Mouse (Mus musculus): ENCODE results near the gene Gna14. TPM values are rescaled to one million over a fixed set of nuclear protein-coding genes. Genes with fewer than 3 reads are reported as not detected.
A peak's percentile ranks its signal among the peaks of the same experiment; 100 is the strongest.

Gna14 gene
- polyA plus RNA-seq, 1 experiment from 2014 or later, result 0.49 TPM

DNA sequence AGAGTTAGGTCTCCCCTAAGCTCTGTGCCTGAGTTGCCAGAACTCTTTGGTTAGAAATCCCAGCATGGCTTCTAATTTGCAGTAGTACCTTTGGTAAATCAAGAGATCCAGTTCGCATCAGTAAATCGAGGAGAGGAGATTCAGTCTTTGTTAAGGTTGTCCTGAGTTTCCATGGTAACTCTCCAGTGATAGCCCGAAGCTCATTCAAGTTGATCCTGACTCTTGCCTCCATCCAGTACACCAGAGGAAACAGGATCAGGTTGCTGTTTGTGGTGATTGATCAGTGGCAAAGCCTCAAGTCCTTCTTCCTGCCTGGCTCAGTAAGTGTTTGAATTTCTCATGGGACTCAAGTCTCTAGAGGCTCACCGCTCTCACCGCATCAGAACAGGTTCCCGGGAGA, 24.7 kb downstream of the Gna14 start:
- H3K4me2 ChIP-seq, result no peak overlapping the region
- H3K4me1 ChIP-seq, result no peaks in the 10 kb centered on the region
- no peak overlapping the region for H3K27ac ChIP-seq
- 56% methylated on average over 6 of the region's 6 CpGs for WGBS
- no peaks in the 10 kb centered on the region for H3K27me3 ChIP-seq (replicated peaks)
- no peak overlapping the region for H3K4me3 ChIP-seq
- H3K36me3 ChIP-seq (replicated peaks), result no peaks in the 10 kb centered on the region
- no peak overlapping the region for H3K9ac ChIP-seq
- no peaks in the 10 kb centered on the region for H3K9me3 ChIP-seq
- ATAC-seq (replicated peaks), result peak; percentile 71

DNA sequence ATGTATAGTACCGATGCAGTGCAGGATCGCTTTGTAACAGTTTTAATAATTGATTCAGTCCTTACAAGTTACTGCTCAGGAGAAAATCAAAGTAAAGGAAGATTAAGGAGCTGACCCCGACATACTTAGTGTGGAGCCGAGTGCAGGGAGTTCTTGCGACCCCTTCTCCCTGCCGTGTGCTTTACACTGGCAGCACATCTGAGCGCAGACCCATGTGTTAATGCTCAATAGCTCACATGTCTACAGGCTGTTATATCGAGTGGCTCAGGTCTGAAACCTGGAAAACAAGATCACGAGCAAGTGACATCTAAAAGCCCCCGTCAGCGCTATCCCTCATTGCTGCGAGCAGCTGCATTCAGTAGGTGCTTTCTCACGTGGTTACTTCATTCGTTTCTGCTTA, 25.3 kb downstream of the Gna14 start:
- Histone ChIP-seq H3K27ac (no peak overlapping the region), H3K9me3 (no peaks in the 10 kb centered on the region), H3K9ac (no peak overlapping the region), H3K4me3 (no peak overlapping the region), H3K4me2 (no peak overlapping the region), H3K36me3 (replicated peaks) (no peaks in the 10 kb centered on the region), H3K4me1 (no peaks in the 10 kb centered on the region), H3K27me3 (replicated peaks) (no peaks in the 10 kb centered on the region)
- WGBS, result 78% methylated on average over 14 of the region's 14 CpGs
- peak; percentile 77 for ATAC-seq (replicated peaks)

DNA sequence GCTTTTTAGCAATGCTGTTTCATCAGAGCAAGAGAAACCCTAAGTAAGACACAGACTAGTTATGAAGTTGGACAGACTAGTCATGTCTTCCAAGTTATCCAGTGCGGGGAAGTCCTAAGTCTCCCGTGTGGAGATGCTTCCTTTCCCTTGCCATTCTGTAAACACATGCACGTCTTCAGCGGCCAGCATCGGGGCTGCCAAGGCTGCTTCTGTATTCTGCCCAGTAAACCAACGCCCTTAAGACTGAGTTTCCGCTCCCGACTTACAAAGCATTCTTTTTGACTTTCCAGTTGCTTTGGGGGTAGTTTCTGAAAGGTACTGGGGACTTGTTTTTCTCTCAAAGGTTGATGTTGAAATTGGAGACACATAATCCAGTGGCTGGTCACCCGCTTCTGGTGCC, 26.9 kb downstream of the Gna14 start:
- Histone ChIP-seq H3K4me1 (no peaks in the 10 kb centered on the region), H3K9ac (no peak overlapping the region), H3K9me3 (no peaks in the 10 kb centered on the region), H3K4me2 (no peak overlapping the region), H3K36me3 (replicated peaks) (no peaks in the 10 kb centered on the region), H3K27ac (no peak overlapping the region), H3K27me3 (replicated peaks) (no peaks in the 10 kb centered on the region), H3K4me3 (no peak overlapping the region)
- ATAC-seq (replicated peaks), result no peak
- 87% methylated on average over 9 of the region's 9 CpGs for WGBS

DNA sequence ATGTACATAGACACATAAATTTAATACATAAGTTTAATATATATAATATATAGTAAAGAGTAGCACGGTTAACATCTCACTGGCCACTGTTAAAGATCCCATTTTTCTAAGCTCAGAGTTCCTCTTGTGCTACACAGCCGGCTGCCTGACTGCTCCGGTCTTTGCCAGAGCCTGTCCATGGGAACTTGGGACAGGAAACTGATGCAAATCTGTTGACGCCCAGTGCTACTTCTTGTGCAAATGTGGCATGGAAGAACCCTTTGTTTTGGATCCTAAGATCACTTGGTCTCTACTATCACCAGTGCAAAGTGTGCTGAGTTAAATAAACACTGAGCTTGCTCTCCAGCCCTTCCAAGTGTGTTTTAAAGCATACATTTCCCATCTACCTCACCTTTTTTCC, 29.2 kb downstream of the Gna14 start:
- no peaks in the 10 kb centered on the region for H3K36me3 ChIP-seq (replicated peaks)
- WGBS, result 77% methylated on average over 4 of the region's 4 CpGs
- no peak overlapping the region for H3K4me2 ChIP-seq
- H3K27ac ChIP-seq, result no peak overlapping the region
- H3K4me3 ChIP-seq, result no peak overlapping the region
- no peaks in the 10 kb centered on the region for H3K9me3 ChIP-seq
- ATAC-seq (replicated peaks), result no peak
- H3K27me3 ChIP-seq (replicated peaks), result no peaks in the 10 kb centered on the region
- no peak overlapping the region for H3K9ac ChIP-seq
- H3K4me1 ChIP-seq, result no peaks in the 10 kb centered on the region

DNA sequence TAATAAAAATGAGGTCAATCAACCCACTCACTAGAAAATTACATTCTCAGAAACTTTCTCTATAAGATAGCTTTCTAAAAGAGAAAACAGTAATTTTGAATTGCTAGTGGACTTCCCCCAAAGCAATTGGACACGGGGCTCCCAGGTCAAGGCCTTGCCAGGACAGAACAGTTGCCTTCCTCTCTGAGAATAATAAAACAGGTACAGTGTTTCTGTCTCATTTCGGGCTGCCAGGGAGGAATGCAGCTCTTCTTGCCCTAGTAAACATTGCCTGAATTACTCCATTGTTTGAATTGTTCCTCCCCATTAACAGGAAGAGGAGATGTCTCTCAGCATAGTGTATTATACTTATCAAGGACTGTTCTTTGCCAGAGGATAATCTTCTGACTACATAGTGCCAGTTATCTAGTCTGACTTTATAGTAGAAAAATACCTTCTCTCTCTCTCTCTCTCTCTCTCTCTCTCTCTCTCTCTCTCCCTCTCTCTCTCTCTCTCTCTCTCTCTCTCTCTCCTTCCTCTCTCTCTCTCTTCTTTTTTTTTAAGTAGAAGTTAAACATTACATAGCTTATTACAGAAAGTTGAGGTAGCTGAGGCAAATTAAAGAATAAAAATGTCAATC, 33.3 kb downstream of the Gna14 start:
- Histone ChIP-seq H3K4me3 (no peak overlapping the region), H3K27me3 (replicated peaks) (no peaks in the 10 kb centered on the region), H3K27ac (no peak overlapping the region), H3K4me1 (no peaks in the 10 kb centered on the region), H3K36me3 (replicated peaks) (no peaks in the 10 kb centered on the region), H3K4me2 (no peak overlapping the region), H3K9me3 (no peaks in the 10 kb centered on the region), H3K9ac (no peak overlapping the region)
- ATAC-seq (replicated peaks), result no peak
- WGBS, result 71% methylated on average over 2 of the region's 2 CpGs

DNA sequence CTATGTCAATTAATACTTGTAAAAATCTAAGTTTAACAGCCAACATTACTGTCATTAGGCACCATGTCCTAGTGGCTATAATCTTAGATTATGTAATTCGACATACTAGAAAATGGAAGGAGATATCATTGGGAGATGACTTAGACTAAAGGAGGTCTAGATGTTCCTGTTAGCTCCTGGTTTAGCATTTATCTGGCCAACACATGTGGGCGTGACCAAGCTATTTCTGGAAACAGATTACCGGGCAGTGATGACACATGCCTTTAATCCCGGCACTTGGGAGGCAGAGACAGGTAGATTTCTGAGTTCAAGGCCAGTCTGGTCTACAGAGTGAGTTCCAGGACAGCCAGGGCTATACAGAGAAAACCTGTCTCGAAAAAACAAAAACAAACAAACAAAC, 37.1 kb downstream of the Gna14 start:
- H3K27ac ChIP-seq, result no peak overlapping the region
- no peak overlapping the region for H3K4me3 ChIP-seq
- 83% methylated on average over 5 of the region's 5 CpGs for WGBS
- H3K27me3 ChIP-seq (replicated peaks), result no peaks in the 10 kb centered on the region
- no peaks in the 10 kb centered on the region for H3K4me1 ChIP-seq
- H3K4me2 ChIP-seq, result no peak overlapping the region
- no peak for ATAC-seq (replicated peaks)
- H3K36me3 ChIP-seq (replicated peaks), result no peaks in the 10 kb centered on the region
- no peaks in the 10 kb centered on the region for H3K9me3 ChIP-seq
- H3K9ac ChIP-seq, result no peak overlapping the region

DNA sequence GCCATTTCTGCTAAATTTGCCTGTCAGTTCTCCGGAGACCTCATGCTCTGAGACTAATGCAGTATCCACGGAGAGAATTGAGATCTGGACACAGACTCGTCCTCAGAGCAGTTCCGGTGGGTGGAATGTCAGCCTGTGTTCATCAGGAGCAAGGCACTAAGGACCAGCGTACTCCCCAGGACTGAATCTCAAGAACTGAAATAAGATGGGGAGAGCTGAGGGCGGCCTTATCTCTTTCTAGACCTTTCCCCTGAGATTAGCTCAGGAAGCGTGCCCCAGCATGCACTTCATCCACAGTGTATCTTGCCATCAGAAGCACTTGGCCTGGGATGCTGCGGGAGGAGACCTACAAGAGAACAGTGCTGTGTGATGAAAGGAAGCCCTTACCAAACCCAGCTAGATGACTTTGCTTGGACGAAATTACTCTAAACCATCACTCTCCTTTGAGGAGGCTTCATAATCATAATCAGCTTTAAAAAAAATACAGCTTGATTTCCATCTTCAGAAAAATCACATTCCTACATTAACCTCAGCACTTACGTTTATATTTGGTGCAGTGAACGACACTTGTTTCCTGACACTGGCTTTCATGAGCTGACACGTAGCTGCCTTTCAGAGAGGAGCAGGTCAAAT, 41.9 kb downstream of the Gna14 start:
- ATAC-seq (replicated peaks), result no peak
- H3K9ac ChIP-seq, result no peak overlapping the region
- H3K36me3 ChIP-seq (replicated peaks), result no peaks in the 10 kb centered on the region
- H3K27ac ChIP-seq, result no peak overlapping the region
- H3K9me3 ChIP-seq, result no peaks in the 10 kb centered on the region
- no peak overlapping the region for H3K4me2 ChIP-seq
- no peaks in the 10 kb centered on the region for H3K4me1 ChIP-seq
- 85% methylated on average over 12 of the region's 12 CpGs for WGBS
- H3K4me3 ChIP-seq, result no peak overlapping the region
- no peaks in the 10 kb centered on the region for H3K27me3 ChIP-seq (replicated peaks)

DNA sequence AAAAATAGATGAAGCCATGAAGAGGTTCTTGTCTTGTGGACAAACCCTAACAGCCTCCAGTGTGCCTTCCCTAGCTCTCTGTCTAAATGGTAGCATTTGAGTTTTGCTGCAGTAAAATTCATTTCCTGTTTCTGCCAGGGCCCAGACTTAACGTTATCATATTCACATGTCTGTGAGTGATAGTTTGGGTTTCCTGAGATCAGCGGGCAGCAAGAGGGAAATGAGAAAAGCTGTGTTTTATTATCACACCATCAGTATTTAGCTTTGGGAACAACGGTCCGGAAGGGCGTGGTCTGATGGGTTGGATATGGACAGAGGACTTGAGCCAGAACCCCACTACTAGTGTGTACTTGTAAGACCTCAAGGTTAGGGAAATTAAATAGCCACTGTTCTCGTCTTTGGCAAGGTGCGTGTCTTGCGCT, 42.6 kb downstream of the Gna14 start:
- no peak for ATAC-seq (replicated peaks)
- Histone ChIP-seq H3K4me2 (no peak overlapping the region), H3K4me1 (no peaks in the 10 kb centered on the region), H3K27me3 (replicated peaks) (no peaks in the 10 kb centered on the region), H3K4me3 (no peak overlapping the region), H3K9ac (no peak overlapping the region), H3K9me3 (no peaks in the 10 kb centered on the region), H3K36me3 (replicated peaks) (no peaks in the 10 kb centered on the region), H3K27ac (no peak overlapping the region)
- WGBS, result 80% methylated on average over 8 of the region's 8 CpGs

DNA sequence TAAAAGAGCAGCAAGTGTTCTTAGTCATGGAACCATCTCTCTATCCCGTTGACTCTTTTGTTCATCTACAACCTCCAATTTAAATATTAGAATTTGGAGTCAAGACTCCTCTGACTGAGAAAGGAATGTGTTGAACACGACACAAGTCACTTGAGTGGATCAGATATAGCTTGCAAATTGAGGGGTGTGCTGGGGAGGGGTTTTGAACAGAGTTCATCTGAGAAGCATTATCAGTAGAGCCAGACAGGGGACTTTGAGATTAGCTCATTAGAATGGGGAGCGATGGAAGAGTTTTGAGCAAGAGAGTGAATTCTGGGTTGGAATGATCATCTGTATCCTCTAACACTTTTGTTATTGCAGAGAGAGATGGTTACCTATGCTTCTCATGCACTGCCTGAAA, 46.5 kb downstream of the Gna14 start:
- Histone ChIP-seq H3K9me3 (no peaks in the 10 kb centered on the region), H3K4me2 (no peak overlapping the region), H3K4me3 (no peak overlapping the region), H3K4me1 (no peaks in the 10 kb centered on the region), H3K27ac (no peak overlapping the region), H3K27me3 (replicated peaks) (no peaks in the 10 kb centered on the region), H3K36me3 (replicated peaks) (no peaks in the 10 kb centered on the region), H3K9ac (no peak overlapping the region)
- 84% methylated on average over 3 of the region's 3 CpGs for WGBS
- no peak for ATAC-seq (replicated peaks)

DNA sequence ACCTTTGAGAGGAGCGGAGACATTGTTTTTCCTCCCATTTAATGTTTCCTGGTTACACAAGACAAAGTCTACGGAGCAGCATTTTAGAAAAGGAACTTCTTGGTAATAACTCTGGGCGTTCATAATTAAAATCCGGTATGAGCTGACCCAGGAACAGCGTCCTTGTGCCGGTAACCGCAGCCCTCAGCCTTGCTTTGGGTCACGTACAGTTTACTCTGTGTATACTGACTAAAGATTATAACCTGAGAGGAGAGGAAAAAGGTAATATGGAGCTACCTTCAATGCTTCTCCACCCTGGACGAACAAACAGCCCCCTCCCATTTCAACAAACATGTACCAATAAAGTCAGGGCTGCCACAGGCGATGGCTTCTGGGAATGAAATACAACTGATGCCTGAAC, 48.7 kb downstream of the Gna14 start:
- H3K4me1 ChIP-seq, result no peaks in the 10 kb centered on the region
- H3K36me3 ChIP-seq (replicated peaks), result no peaks in the 10 kb centered on the region
- no peak overlapping the region for H3K9ac ChIP-seq
- ATAC-seq (replicated peaks), result no peak
- H3K27ac ChIP-seq, result no peak overlapping the region
- H3K4me2 ChIP-seq, result no peak overlapping the region
- H3K4me3 ChIP-seq, result no peak overlapping the region
- no peaks in the 10 kb centered on the region for H3K9me3 ChIP-seq
- 92% methylated on average over 10 of the region's 10 CpGs for WGBS
- no peaks in the 10 kb centered on the region for H3K27me3 ChIP-seq (replicated peaks)

DNA sequence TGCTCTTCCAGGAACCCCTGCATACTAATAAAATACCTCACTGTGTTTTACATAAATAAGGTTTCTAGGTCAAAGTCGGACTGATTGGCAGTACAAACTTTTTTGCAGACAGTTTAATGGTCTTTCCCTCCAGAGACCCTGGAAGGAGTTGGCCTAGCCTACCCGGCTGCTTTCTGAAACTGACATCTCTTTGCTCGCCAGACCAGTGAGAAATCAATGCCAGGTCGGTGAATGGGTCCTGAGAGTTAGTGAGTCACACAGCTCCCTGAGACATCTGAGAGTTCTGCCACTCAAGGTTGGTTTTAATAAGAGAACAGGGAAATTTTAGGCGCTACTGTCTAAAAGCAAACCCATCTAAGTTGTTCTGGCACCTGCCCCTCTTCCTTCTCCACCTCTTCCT, 49.1 kb downstream of the Gna14 start:
- Histone ChIP-seq H3K9ac (no peak overlapping the region), H3K4me1 (no peaks in the 10 kb centered on the region), H3K36me3 (replicated peaks) (no peaks in the 10 kb centered on the region), H3K27ac (no peak overlapping the region), H3K9me3 (no peaks in the 10 kb centered on the region), H3K27me3 (replicated peaks) (no peaks in the 10 kb centered on the region), H3K4me2 (no peak overlapping the region), H3K4me3 (no peak overlapping the region)
- ATAC-seq (replicated peaks), result no peak
- WGBS, result 67% methylated on average over 5 of the region's 5 CpGs

DNA sequence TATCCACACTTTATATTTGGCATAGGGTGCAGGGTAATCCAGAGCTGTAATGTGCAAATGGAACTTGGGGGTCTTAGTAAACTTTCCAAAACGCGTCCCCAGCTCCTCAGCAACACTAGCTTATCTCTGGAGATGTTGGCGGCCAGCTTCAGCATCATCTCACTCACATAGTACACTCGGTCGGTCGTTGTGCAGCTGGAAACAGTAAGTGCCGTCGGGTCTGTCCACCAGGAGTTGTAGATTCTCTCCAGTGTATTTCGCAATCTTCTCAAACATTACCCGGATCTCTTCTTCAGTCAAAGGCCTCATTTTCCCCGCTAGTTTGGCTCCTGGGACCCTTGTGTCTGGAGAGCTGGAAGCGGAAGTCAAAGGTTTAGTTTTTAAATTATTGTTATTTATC, 55.2 kb downstream of the Gna14 start:
- WGBS, result 87% methylated on average over 12 of the region's 12 CpGs
- Histone ChIP-seq H3K9me3 (no peaks in the 10 kb centered on the region), H3K4me3 (no peak overlapping the region), H3K4me2 (no peak overlapping the region), H3K27me3 (replicated peaks) (no peaks in the 10 kb centered on the region), H3K27ac (no peak overlapping the region), H3K36me3 (replicated peaks) (no peaks in the 10 kb centered on the region), H3K4me1 (no peaks in the 10 kb centered on the region), H3K9ac (no peak overlapping the region)
- ATAC-seq (replicated peaks), result no peak

DNA sequence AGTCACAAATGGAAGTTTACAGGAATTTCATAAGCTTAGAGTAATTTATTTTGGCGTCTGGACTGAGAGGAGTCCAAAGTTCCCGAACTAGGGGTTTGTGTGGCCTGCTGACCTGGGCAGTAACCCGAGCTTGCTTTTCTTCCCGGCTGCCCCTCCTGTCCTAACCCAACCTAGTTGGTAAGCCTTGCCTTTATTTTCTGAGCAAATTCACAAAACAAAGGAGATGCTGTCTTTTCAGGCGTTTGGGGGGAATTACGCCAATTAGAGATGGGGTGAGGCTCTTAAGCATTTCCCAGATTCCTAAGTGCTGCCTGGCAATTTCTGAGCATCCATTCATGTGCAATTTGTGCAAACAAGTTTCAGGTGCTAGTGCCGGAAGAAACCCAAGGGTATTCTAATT, 55.9 kb downstream of the Gna14 start:
- no peaks in the 10 kb centered on the region for H3K9me3 ChIP-seq
- H3K4me3 ChIP-seq, result no peak overlapping the region
- H3K27me3 ChIP-seq (replicated peaks), result no peaks in the 10 kb centered on the region
- H3K27ac ChIP-seq, result no peak overlapping the region
- no peaks in the 10 kb centered on the region for H3K36me3 ChIP-seq (replicated peaks)
- WGBS, result 24% methylated on average over 7 of the region's 7 CpGs
- no peaks in the 10 kb centered on the region for H3K4me1 ChIP-seq
- no peak overlapping the region for H3K9ac ChIP-seq
- no peak for ATAC-seq (replicated peaks)
- H3K4me2 ChIP-seq, result no peak overlapping the region
